Mouse (Mus musculus) lung, embryonic 14.5 days (tissue): ENCODE results near the gene Wap. TPM values are rescaled to one million over a fixed set of nuclear protein-coding genes. Genes with fewer than 3 reads are reported as not detected.

ENCODE experiments used
- ATAC-seq: fragments of 200-750 bp; cut with Nextera tagmentation; 2 replicates; pipeline ENCODE4 v1.8.0; 2017; ENCODE audit warnings: mild to moderate bottlenecking, moderate TSS enrichment, moderate library complexity; ENCODE audit not compliant: insufficient read depth
- DNase-seq: peaks from one replicate; pipeline ENCODE4 v3.0.0-alpha.2; 2015
- H3K27ac ChIP-seq: fragments of 300-500 bp; sonication (generic); 2 replicates; pipeline ENCODE4 v1.5.1; 2014; ENCODE audit warnings: low read depth, mild to moderate bottlenecking, moderate library complexity
- H3K27me3 ChIP-seq: fragments of 300-500 bp; sonication (generic); 2 replicates; pipeline ENCODE4 v1.6.1; 2014; ENCODE audit warnings: low read length, control low read depth; ENCODE audit not compliant: insufficient read depth
- H3K36me3 ChIP-seq: fragments of 300-500 bp; sonication (generic); 2 replicates; pipeline ENCODE4 v1.6.1; 2014; ENCODE audit warnings: control low read depth; ENCODE audit not compliant: insufficient read depth
- H3K4me1 ChIP-seq: fragments of 300-500 bp; sonication (generic); 2 replicates; pipeline ENCODE4 v1.6.1; 2014; ENCODE audit warnings: antibody characterized with exemption, control low read depth; ENCODE audit not compliant: insufficient read depth
- H3K4me2 ChIP-seq: fragments of 300-500 bp; sonication (generic); 2 replicates; pipeline ENCODE4 v1.6.1; 2014; ENCODE audit warnings: mild to moderate bottlenecking
- H3K4me3 ChIP-seq: fragments of 300-500 bp; sonication (generic); 2 replicates; pipeline ENCODE4 v1.5.1; 2014; ENCODE audit warnings: low read depth, low read length
- H3K9ac ChIP-seq: fragments of 300-500 bp; sonication (generic); 2 replicates; pipeline ENCODE4 v1.6.1; 2014
- H3K9me3 ChIP-seq: fragments of 300-500 bp; sonication (generic); 2 replicates; pipeline ENCODE4 v1.6.1; 2016; ENCODE audit warnings: low read depth, low read length, control low read depth
- CTCF ChIP-seq: IDR thresholded peaks from 2 replicates; pipeline ENCODE4 v1.5.1; 2016; ENCODE audit warnings: antibody characterized with exemption, low read depth
- WGBS: fragments of 180-500 bp; shearing (Covaris S2); extraction: QIAGEN DNeasy Blood & Tissue Kit; methylation state at CpG from one replicate; pipeline ENCODE4 v1.1.7; 2014; 5-methylcytosine and 5-hydroxymethylcytosine counted together
- polyA plus RNA-seq: library from polyadenylated mRNA; unstranded; fragments of >200 nt; fragmentation: Nextera tagmentation; extraction: Ambion mirVana; gene quantifications from 2 replicates; pipeline ENCODE4 v1.2.1, GENCODE M21; 2014

Gene Wap
- polyA plus RNA-seq, 1 experiment from 2014 or later, result not detected

DNA sequence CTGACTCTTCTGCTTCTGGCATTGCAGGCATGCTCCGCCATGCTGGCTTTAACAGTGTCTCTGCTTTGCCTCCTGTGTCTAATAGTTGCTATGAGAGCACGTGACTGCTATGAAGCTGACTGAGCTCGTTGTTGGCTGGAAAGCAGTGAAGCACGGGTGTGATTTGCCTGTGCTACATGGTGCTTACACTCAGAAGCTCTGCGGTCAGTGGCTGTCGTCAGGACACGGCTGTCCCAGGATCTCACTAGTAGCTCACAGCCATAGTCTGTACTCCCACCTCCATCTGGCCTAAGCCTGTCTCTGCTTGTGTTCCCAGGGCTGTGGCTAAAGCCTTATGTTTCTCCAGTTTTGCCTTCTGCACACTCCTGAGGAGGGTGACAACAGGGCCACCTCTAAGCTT, 50.1 kb downstream of the Wap start:
- Histone ChIP-seq H3K4me3 (no peak overlapping the region), H3K4me1 (no peaks in the 10 kb centered on the region), H3K9ac (no peak overlapping the region), H3K27me3 (no peaks in the 10 kb centered on the region), H3K9me3 (no peaks in the 10 kb centered on the region), H3K27ac (no peak overlapping the region), H3K36me3 (peaks cover 84% of the 10 kb centered on the region), H3K4me2 (no peak overlapping the region)
- TF ChIP-seq CTCF, result no peak
- DNase-seq, result no peak
- 90% methylated on average over 7 of the region's 7 CpGs for WGBS
- ATAC-seq, result no peak

DNA sequence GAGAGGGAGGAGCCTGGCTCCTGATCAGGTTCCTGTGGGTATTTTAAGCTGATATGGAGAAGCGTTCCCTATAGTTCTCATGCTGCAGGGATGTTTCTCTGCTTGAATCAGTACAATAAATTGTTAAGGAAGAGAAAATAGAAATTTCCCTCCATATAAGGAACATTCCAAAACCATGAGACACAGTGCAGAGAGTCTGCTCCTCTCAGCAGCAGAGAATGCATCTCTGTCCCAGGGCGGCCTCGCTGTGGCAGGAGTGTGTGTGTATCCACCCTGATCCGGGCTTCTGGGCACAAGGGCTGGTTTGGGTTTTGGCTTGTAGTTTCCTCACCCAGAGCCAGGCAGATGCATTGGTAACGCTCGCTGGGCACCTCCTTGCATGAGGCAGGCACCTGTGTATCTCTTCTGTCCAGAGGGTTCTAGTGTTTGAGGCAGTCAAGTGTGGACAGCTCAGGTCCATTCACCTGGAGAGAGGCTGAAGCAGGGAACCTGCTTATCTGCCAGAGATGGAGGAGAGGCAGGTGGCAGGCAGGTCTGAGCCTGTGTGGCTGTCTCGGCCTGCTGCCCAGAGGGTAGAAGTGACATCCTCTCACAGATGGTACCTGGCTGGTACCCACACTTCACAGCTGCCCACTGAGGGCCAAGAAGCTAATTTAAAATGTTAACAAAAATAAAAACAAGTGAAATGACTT, 51.0 kb downstream of the Wap start:
- Histone ChIP-seq H3K4me3 (no peak overlapping the region), H3K4me2 (no peak overlapping the region), H3K9me3 (no peaks in the 10 kb centered on the region), H3K9ac (no peak overlapping the region), H3K4me1 (no peaks in the 10 kb centered on the region), H3K27ac (no peak overlapping the region), H3K27me3 (no peaks in the 10 kb centered on the region), H3K36me3 (peaks cover 79% of the 10 kb centered on the region)
- 86% methylated on average over 7 of the region's 7 CpGs for WGBS
- no peak for TF ChIP-seq CTCF
- ATAC-seq (no peak), DNase-seq (no peak)

DNA sequence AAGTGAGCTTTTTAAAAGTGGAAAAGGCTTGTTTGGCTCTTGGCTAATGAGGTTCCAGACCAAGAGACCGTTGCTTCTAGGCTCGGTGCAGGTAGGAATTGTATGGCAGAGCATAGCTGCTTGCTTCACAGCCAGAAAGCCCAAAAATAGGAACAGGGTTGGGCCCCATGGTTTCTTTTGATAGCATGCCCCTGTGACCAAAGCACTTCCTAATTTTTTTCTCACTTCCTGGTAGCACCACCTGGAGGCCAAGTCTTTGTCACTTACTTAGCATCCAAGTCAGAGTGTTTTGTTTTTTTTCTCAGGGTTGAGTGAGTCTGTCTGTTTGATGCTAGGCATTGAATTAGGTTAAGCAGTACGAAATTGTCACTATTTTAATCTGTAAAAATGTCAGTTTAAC, 51.8 kb downstream of the Wap start:
- no peaks in the 10 kb centered on the region for H3K27me3 ChIP-seq
- no peak overlapping the region for H3K9ac ChIP-seq
- no peak overlapping the region for H3K4me2 ChIP-seq
- no peak for ATAC-seq
- H3K9me3 ChIP-seq, result no peaks in the 10 kb centered on the region
- TF ChIP-seq CTCF, result no peak
- no peak overlapping the region for H3K4me3 ChIP-seq
- H3K4me1 ChIP-seq, result no peaks in the 10 kb centered on the region
- no peak for DNase-seq
- no peak overlapping the region for H3K27ac ChIP-seq
- peaks cover 72% of the 10 kb centered on the region for H3K36me3 ChIP-seq
- WGBS, result 90% methylated on average over 3 of the region's 3 CpGs

DNA sequence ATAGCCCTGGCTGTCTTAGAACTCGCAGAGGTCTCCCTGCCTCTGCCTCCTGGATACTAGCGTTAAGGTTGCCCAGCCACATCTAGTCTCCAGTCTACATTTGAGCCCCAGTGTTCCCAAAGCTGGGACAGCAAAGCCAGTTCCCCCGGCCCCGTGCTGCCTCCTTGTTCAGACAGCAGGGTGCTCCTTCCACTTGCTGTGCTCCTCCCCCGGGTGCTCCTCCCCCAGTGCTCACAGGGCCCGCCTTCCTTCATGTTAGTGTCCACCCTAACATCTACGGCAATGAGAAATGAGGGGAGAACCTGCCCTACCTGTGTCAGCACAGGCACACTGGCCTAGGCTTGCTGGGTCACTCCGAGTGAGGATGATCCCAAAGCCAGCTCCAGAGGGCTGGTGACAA, 52.7 kb downstream of the Wap start:
- no peak for TF ChIP-seq CTCF
- Histone ChIP-seq H3K4me3 (no peak overlapping the region), H3K4me2 (no peak overlapping the region), H3K4me1 (no peaks in the 10 kb centered on the region), H3K27ac (no peak overlapping the region), H3K9me3 (no peaks in the 10 kb centered on the region), H3K27me3 (no peaks in the 10 kb centered on the region), H3K36me3 (peaks cover 64% of the 10 kb centered on the region), H3K9ac (no peak overlapping the region)
- DNase-seq (no peak), ATAC-seq (no peak)
- 90% methylated on average over 8 of the region's 8 CpGs for WGBS

Other genes with a start within 250 kb of the Wap start
- 11.8 and 12.9 TPM in 2 replicates for gene Zmiz2, start 249.6 kb downstream of the Wap start, polyA plus RNA-seq
- 6,177 and 6,257 TPM in 2 replicates for gene Ppia, start 223.2 kb downstream of the Wap start, polyA plus RNA-seq
- 562 and 581 TPM in 2 replicates for gene H2afv, start 194.2 kb downstream of the Wap start, polyA plus RNA-seq
- 25.9 and 27.9 TPM in 2 replicates for gene Purb, start 162.7 kb downstream of the Wap start, polyA plus RNA-seq
- 1.2 and 2.1 TPM in 2 replicates for gene Myo1g, start 117.7 kb downstream of the Wap start, polyA plus RNA-seq
- 88.8 and 94.3 TPM in 2 replicates for gene Ccm2, start 91.8 kb downstream of the Wap start, polyA plus RNA-seq
- 2.5 and 2.7 TPM in 2 replicates for gene Nacad, start 32.6 kb downstream of the Wap start, polyA plus RNA-seq
- gene Tbrg4, start 12.6 kb downstream of the Wap start, polyA plus RNA-seq, result 43.2 and 46.6 TPM in 2 replicates
- gene Ramp3, start 19.9 kb upstream of the Wap start, polyA plus RNA-seq, result 1.2 and 1.9 TPM in 2 replicates
- not detected in 2 replicates for gene Gm11983, start 199.0 kb upstream of the Wap start, polyA plus RNA-seq